Mouse (Mus musculus) 3134 (cell line): ENCODE data around the gene Otud3.
"Not testable (repeated sequence)": the region's sequence is repeated elsewhere in the genome, so short reads cannot be mapped to it uniquely, and the experiment has no call there.

Experiments used
- DNase-seq: peaks from one replicate; pipeline ENCODE4 v3.0.0-alpha.2; 2011; ENCODE audit warnings: low spot score; ENCODE audit not compliant: insufficient read length; ENCODE audit errors: extremely low read depth

Gene Otud3

GRCm38 (mm10) chr4:138893789-138894188 is 20.0 kb downstream of the Otud3 start:
- not testable (repeated sequence) for DNase-seq

GRCm38 (mm10) chr4:138892655-138893054 is 21.1 kb downstream of the Otud3 start:
- no peak for DNase-seq

GRCm38 (mm10) chr4:138889635-138890034 is 24.1 kb downstream of the Otud3 start:
- DNase-seq = no peak

GRCm38 (mm10) chr4:138889165-138889564 is 24.6 kb downstream of the Otud3 start:
- DNase-seq = no peak

- DNase-seq = no peak
Observed at GRCm38 (mm10) chr4:138884261-138884660, 29.5 kb downstream of the Otud3 start.

GRCm38 (mm10) chr4:138882179-138882578 is 31.6 kb downstream of the Otud3 start:
- DNase-seq = no peak

DNA sequence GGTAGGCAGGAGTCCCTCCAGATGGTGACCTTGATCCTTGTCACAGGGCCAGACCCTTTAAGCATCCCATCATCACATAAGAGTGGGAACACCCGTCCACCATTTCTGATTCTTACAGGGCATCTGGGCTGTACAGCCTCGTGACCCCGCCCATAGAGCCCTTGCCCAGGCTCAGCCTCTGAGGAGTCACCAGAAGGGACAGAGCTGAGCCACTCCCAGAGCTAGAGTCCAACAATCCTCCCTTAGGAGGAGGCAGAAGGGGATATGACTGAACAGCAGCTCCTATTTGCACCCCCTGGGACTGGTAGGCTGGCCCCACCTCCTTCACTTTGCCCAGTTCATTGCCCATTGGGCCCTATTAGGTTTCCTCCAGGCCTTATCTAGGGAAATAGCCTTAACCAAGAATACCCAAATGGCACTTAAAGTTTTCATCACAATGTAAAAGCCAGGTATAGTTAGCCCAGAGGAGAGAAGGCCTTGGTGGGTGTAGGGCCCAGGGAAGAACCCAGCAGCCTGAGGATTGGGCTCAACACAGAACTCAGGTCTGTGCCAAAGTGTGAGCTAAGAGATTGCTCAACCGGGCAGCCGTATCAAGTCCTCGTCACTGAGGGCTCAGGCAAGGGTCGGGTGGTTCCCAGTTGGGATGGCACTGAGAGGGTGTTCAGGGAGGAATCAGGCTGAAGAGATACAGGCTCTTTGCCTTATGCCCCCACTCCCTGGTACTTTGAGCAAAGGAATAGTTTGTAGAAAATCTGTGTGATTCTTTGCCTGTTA is 32.7 kb downstream of the Otud3 start:
- no peak for DNase-seq

DNA sequence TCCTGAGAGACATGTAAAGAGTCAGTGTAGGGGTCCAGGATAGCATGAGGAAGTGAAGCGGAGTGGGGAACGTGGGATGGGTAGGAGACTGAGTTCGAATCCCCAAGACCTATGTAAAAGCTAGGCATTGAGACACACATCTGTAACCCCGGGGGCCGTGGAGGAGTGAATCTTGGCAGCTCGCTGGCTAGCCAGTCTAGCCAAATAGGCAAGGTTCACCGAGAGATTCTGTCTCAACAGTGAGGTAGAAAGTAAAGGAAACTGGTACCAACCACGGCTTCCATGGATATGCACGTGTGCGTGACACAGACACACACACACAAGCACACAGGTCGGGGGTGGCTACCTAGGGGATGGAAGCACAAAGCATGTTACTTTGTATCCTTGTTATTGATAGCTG is 33.9 kb downstream of the Otud3 start:
- DNase-seq = no peak

DNA sequence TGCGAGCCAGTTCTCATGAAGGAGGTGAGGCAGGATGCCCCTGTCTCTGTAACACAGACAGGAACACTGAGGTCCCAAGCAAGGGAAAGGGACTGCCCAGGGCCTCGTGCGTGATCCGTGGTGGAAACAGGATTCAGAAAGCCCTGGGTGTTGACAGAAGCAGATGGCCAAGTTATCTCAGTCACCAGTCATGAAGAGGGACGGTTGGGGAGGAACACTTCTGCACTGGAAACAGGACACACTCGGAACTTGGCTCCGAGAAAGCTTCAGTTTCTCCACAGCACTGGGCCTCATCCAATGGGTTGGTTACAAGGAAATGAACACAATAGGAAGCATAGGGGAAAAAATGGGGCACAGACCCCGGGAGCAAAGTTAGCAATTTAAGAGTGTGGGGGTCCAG is 35.0 kb downstream of the Otud3 start:
- no peak for DNase-seq

DNA sequence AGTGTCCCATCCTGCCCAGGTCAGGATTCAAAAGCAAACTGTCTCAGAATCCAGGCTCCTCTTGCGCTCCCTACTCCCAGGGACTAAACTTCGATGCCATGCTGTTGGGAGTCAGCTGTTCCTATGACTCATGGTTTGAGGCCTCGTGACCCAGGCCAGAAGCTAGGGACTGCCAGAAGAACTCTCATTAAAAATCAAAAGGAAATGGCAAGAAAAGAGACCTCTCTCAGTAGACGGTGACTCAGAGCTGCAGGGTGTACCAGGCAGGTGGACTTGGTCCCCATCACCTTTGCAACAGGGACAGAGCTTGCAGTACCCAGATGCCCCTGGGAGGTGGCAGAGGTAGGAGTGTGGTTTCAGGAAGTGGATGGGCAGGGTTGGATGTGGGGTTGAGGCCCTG is 36.0 kb downstream of the Otud3 start, which contains the start of gene Pla2g2e:
Pla2g2e (plus strand) TSS at position 212 of the 400 bp plus-strand sequence.
- peak; percentile 76 for DNase-seq

DNA sequence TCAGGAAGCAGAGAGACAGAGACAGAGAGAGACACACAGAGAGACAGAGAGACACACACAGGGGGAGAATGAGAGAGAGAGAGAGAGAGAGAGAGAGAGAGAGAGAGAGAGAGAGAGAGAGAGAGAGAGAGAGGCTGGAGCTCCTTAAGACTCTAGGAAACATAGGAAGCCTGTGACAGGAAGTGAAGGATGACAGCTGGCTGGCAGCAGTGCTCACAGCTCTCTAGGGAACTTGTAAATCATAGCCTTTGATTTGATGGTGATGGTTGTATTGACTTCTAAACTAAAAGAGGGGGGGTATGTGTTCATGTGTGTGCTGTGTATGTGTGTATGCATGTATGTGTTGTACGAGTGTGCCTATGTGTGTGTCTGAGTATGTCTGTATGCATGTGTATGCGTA is 37.8 kb downstream of the Otud3 start:
- no peak for DNase-seq

- DNase-seq = not testable (repeated sequence)
Observed at GRCm38 (mm10) chr4:138875275-138875674, 38.5 kb downstream of the Otud3 start.

DNA sequence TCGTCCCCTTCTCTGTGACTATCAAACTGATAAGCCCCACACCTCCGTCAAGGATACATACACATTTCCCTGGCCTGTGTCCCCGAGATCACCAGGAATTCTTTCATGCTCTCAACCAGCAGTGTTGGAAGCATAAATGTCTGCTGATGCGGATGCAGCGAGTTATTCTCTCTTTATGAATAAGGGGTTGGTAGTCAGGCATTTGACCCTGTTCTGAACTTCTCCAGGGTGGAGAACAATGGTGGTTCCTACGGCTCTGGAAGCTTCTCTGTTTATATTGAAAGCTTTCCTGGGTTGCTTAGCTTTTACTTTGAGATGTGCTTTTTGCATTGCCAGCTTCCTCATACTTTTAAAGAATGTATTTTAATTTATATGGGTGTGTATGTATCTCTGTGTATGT is 39.9 kb downstream of the Otud3 start, which contains the start of gene Gm13030:
Gm13030 (minus strand) TSS at position 101 of the 400 bp plus-strand sequence.
- DNase-seq = no peak

- DNase-seq = no peak
Observed at GRCm38 (mm10) chr4:138868666-138869065, 45.1 kb downstream of the Otud3 start.

DNA sequence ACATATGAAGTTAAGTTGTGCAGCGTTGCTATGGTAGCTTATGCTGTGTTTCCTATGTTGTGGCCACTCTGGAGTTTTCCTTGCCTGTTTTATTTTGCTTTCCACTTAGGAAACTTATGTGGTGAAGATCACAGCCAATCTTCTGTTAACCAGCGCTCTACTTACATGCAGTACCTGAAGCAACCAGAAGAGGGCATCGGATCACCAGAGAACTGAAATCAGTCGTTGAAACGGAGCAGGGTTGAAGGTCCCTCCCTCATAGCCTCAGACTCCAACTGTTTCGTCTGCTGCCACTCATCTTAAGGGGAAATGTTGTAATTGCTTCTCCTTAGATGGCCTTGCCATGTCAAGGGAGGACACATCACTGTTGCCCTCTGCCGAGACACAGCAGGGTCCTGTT is 47.3 kb downstream of the Otud3 start:
- peak; percentile 61 for DNase-seq

GRCm38 (mm10) chr4:138865991-138866390 is 47.8 kb downstream of the Otud3 start:
- DNase-seq = no peak

DNA sequence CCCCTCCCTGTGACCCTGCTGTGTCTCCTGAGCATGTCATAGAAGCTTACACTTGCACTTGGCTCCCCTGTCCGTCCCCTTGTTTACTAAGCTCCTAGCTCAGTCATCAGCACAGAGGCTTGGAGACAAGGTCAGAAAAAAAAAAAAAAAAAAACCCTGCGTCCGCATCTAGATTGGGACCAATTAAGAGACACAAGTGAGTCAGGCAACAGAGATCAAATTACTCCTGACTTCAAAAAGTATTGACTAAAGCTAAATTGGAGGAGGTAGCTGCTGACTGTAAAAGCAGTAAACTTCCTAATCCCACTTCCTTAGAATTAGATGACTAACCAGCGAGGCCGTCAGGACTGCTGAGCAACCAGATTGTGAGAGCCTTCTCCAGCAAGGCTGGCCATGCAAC is 48.7 kb downstream of the Otud3 start:
- DNase-seq = no peak

GRCm38 (mm10) chr4:138863344-138863998 is 50.3 kb downstream of the Otud3 start, which contains the start of gene Pla2g5:
Pla2g5 (minus strand) TSS chr4:138863482.
- DNase-seq = peak; percentile 63

GRCm38 (mm10) chr4:138859728-138860127 is 54.0 kb downstream of the Otud3 start:
- no peak for DNase-seq

DNA sequence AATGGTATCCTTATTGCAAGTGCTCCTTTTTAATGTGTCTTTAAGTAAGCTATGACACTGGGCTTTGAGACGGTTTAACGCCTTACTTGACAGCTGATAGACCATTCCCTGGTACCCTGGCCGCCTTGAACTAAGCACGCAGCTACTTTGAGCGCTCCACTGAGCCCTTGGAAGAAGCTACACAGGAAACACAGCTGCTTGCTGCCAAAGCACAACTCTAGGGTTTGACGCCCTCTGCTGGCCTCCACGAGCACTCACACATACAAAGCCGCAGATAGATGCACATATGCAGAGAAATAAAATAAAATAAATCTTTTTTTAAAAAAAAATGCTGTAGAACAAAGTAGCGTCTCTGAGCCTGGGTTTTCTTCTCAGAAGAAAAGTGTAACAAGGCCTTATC is 54.5 kb downstream of the Otud3 start:
- no peak for DNase-seq

GRCm38 (mm10) chr4:138858446-138858845 is 55.3 kb downstream of the Otud3 start:
- no peak for DNase-seq

GRCm38 (mm10) chr4:138857576-138857975 is 56.2 kb downstream of the Otud3 start:
- DNase-seq = no peak
